Mouse (Mus musculus) forebrain, postnatal 0 days (tissue): ENCODE results near the gene Dab2ip. TPM values are rescaled to one million over a fixed set of nuclear protein-coding genes. Genes with fewer than 3 reads are reported as not detected.

Source experiments
- ATAC-seq: fragments of 200-750 bp; cut with Nextera tagmentation; 2 replicates; pipeline ENCODE4 v1.8.0; 2017; ENCODE audit warnings: mild to moderate bottlenecking, moderate library complexity
- DNase-seq: peaks from one replicate; pipeline ENCODE4 v3.0.0-alpha.2; 2015
- H3K27ac ChIP-seq: fragments of 300-500 bp; sonication (generic); 2 replicates; pipeline ENCODE4 v1.5.1; 2014; ENCODE audit warnings: low read depth, mild to moderate bottlenecking, antibody characterized with exemption, low read length, moderate library complexity, mixed read lengths
- H3K27me3 ChIP-seq: fragments of 300-500 bp; sonication (generic); 2 replicates; pipeline ENCODE4 v1.6.1; 2014; ENCODE audit warnings: mild to moderate bottlenecking, low read length, mixed read lengths; ENCODE audit not compliant: insufficient read depth
- H3K36me3 ChIP-seq: fragments of 300-500 bp; sonication (generic); 2 replicates; pipeline ENCODE4 v1.6.1; 2014; ENCODE audit warnings: mild to moderate bottlenecking, moderate library complexity; ENCODE audit not compliant: insufficient read depth
- H3K4me1 ChIP-seq: fragments of 300-500 bp; sonication (generic); 2 replicates; pipeline ENCODE4 v1.6.1; 2014; ENCODE audit warnings: antibody characterized with exemption; ENCODE audit not compliant: insufficient read depth
- H3K4me2 ChIP-seq: fragments of 300-500 bp; sonication (generic); 2 replicates; pipeline ENCODE4 v1.6.1; 2014; ENCODE audit warnings: low read depth, mild to moderate bottlenecking, moderate library complexity
- H3K4me3 ChIP-seq: fragments of 300-500 bp; sonication (generic); 2 replicates; pipeline ENCODE4 v1.5.1; 2014; ENCODE audit warnings: low read depth, low read length, mixed read lengths
- H3K9ac ChIP-seq: fragments of 300-500 bp; sonication (generic); 2 replicates; pipeline ENCODE4 v1.6.1; 2014; ENCODE audit warnings: mild to moderate bottlenecking
- H3K9me3 ChIP-seq: fragments of 300-500 bp; sonication (generic); 2 replicates; pipeline ENCODE4 v1.6.1; 2016; ENCODE audit warnings: low read length
- CTCF ChIP-seq: sonication (generic); IDR thresholded peaks from 2 replicates; pipeline ENCODE4 v1.5.1; 2016; ENCODE audit warnings: antibody characterized with exemption, control low read depth, low read depth
- WGBS: fragments of 180-500 bp; shearing (Covaris S2); extraction: QIAGEN DNeasy Blood & Tissue Kit; methylation state at CpG from one replicate; pipeline ENCODE4 v1.1.7; 2014; 5-methylcytosine and 5-hydroxymethylcytosine counted together
- polyA plus RNA-seq: library from polyadenylated mRNA; unstranded; fragments of >200 nt; fragmentation: Nextera tagmentation; extraction: Ambion mirVana; gene quantifications from 2 replicates; pipeline ENCODE4 v1.2.1, GENCODE M21; 2015
- total RNA-seq: library from RNA; depleted of rRNA; stranded (reverse); fragments of >200 nt; gene quantifications from 2 replicates; pipeline ENCODE4 v1.2.3, GENCODE M21; 2014

Dab2ip gene
- total and polyA plus RNA-seq, 2 experiments from 2014 or later = 65.4 to 119 TPM

DNA sequence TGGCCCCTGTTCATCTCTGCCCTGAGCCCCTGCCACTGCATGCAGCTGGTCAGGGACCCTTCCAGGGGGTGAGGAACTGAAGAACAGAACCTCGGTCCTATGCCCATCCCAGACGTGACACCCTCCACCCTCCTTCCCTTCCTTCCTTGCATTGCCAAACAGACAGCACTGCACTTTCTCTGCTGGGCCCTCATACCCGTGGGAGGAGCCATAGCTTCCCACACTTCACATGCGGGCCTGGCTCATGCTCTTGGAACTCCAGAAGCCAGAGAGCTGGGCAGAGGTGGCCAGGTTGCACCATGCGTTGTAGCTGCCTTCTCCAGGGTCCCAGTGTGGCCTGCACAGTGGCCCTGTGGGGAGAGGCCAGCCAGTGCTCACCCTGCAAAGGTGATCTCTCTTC lies 170.6 kb downstream of the Dab2ip start:
- 46% methylated on average over 5 of the region's 5 CpGs for WGBS
- TF ChIP-seq CTCF = no peak
- 0 out of 2 replicates have a peak overlapping the region, but pooled peaks have one; percentile 18 for H3K9ac ChIP-seq

DNA sequence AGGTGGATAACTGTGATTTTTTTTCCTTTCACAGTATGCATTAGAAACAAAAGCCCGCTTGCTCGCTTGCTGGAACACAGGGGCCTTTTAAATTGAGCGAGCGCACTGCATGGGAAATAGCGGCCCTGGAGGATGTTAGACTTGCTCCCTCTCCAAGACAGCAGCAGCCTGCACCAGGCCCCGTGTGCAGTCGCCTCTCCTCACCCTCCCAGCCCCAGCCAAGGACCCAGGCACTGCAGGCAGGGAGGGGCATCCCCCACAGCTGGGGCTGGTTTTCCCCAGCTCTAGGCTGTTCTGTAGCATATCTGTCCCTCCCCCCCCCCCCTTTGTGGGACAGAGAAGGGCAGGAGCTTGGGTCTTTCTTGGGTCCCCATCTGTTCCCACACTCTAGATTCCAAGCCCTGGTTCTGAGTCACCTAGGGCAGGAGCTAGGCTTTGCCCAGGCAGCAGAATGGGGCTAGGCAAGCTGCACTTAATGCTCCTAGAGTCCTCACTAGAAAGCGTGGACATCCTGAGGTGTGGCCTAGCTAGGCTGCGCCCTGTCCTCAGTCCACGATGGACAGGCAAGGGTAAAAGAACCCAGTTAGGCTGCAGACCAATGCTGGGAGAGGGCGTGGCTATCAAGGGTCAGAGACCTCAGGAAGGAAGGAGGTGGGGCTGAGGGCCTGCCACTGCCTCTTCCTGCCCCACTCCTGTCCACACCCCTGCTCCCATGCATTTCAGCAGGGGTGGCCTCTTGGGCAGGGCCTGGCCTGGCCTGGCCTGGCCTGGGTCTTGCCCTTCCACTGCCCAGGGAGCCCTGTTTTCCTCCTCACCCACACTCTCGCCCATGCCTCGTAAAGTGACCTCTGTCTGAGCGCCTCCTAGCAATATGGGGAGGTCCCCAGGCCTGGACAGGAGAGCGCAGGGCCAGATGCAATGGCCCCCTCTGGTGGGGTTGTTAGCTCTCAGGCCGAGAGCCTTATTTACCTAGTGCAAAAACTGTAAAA lies 171.3 kb downstream of the Dab2ip start:
- H3K4me3 ChIP-seq = no peak overlapping the region
- ATAC-seq (peak; percentile 30), DNase-seq (no peak)
- no peaks in the 10 kb centered on the region; the same call in 1 of the 2 replicates for H3K4me1 ChIP-seq
- H3K9me3 ChIP-seq = no peaks in the 10 kb centered on the region
- TF ChIP-seq CTCF = peak; percentile 48
- peaks cover 32% of the 10 kb centered on the region for H3K36me3 ChIP-seq
- peak overlapping the region; percentile 18; the same call in 1 of the 2 replicates for H3K9ac ChIP-seq
- WGBS = 46% methylated on average over 16 of the region's 16 CpGs
- no peak overlapping the region for H3K4me2 ChIP-seq
- H3K27me3 ChIP-seq = no peaks in the 10 kb centered on the region
- H3K27ac ChIP-seq = 0 out of 2 replicates have a peak overlapping the region, but pooled peaks have one; percentile 35

More for the DNA sequence above, 170.6 kb downstream of the Dab2ip start:
- H3K27ac ChIP-seq = 0 out of 2 replicates have a peak overlapping the region, but pooled peaks have one; percentile 35
- H3K4me2 ChIP-seq = no peak overlapping the region
- no peaks in the 10 kb centered on the region; the same call in 1 of the 2 replicates for H3K4me1 ChIP-seq
- ATAC-seq = no peak; the same call in 1 of the 2 replicates
- H3K27me3 ChIP-seq = no peaks in the 10 kb centered on the region
- H3K4me3 ChIP-seq = no peak overlapping the region
- no peak for DNase-seq
- H3K36me3 ChIP-seq = peaks cover 34% of the 10 kb centered on the region
- no peaks in the 10 kb centered on the region for H3K9me3 ChIP-seq

DNA sequence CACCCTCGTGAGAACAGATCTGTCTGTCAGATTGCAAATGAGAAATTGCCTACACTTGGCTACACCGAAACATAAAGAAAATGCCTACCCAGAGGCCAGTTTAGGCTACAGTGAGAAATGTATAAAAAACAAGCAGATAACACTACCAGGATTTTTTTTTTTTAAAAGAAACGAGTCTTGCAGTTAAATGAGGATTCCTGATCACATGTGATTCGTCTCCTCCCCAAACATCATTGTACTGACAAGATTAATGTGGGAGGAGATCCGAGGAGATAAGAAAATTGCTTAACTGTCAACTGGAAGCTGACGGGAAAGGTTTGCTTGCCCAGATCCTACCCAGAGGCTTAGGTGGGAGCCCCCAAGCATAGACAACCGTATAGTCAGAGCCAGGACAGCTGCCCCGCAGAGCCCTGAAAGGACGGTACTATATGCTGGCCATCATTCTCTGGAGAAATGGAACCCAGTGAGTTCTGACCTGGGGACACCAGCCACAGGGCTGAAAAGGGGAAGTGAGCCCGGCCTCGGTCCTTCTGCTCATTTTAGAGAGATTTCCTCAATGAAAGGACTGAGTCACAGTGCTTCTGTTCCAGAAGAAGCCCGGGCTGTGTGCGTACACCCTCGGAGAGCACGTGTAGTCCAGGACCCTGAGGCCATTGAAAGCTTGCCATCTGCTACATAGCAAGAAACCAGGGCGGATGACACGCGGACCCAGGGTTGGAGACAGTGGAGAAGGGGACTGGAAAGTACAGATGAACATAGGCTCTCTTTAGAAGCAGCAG lies 173.8 kb downstream of the Dab2ip start:
- Histone ChIP-seq H3K9ac (no peak overlapping the region), H3K27me3 (no peaks in the 10 kb centered on the region), H3K36me3 (peaks cover 25% of the 10 kb centered on the region), H3K4me2 (no peak overlapping the region), H3K4me3 (no peak overlapping the region), H3K9me3 (no peaks in the 10 kb centered on the region), H3K4me1 (no peaks in the 10 kb centered on the region; the same call in 1 of the 2 replicates), H3K27ac (no peak overlapping the region; the same call in 1 of the 2 replicates)
- peak; percentile 44 for ATAC-seq
- TF ChIP-seq CTCF = no peak
- no peak for DNase-seq
- whole genome bisulfite sequencing = 53% methylated on average over 18 of the region's 18 CpGs

DNA sequence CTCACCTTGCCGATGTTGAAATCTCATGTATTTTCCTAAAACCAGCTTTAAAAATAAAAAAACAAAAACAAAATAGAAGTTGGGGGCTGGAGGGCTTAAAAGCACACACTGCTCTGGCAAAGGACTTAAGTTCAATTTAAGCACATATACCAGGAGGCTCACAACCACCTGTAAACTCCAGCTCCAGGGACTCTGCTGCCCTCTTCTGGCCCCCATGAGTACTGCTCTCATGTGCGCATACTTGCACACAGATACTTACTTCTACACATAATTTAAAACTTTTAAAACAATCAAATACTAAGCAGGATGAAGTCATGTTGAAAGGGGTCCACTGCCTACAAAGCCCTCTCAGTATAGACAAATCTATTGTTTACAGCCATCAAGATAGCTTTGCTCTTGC lies 176.9 kb downstream of the Dab2ip start:
- Histone ChIP-seq H3K4me2 (no peak overlapping the region), H3K9me3 (no peaks in the 10 kb centered on the region), H3K4me1 (no peaks in the 10 kb centered on the region), H3K9ac (no peak overlapping the region), H3K27me3 (no peaks in the 10 kb centered on the region), H3K36me3 (no peaks in the 10 kb centered on the region), H3K4me3 (no peak overlapping the region), H3K27ac (no peak overlapping the region)
- WGBS = 96% methylated on average over 2 of the region's 2 CpGs
- TF ChIP-seq CTCF = peak; percentile 51; the same call in 1 of the 2 replicates
- ATAC-seq (no peak), DNase-seq (no peak)

DNA sequence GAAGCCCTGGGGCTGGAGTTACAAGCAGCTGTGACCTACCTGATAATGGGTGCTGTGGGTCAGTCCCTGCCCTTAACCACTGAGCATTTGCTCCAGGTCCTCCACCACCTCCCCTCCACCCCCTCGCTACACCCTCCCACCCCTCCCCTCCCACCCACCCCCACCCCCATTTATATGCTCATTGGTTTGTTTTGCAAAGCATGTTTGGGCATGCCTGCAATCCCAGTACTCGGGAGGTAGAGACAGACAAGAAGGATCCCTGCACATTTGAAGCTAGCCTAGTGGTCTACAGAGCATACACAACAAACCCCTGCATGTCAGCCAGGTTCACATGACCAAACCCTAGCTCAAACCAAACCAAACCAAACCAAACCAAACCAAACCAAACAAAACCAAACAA lies 178.0 kb downstream of the Dab2ip start:
- Histone ChIP-seq H3K36me3 (no peaks in the 10 kb centered on the region), H3K27me3 (no peaks in the 10 kb centered on the region)

DNA sequence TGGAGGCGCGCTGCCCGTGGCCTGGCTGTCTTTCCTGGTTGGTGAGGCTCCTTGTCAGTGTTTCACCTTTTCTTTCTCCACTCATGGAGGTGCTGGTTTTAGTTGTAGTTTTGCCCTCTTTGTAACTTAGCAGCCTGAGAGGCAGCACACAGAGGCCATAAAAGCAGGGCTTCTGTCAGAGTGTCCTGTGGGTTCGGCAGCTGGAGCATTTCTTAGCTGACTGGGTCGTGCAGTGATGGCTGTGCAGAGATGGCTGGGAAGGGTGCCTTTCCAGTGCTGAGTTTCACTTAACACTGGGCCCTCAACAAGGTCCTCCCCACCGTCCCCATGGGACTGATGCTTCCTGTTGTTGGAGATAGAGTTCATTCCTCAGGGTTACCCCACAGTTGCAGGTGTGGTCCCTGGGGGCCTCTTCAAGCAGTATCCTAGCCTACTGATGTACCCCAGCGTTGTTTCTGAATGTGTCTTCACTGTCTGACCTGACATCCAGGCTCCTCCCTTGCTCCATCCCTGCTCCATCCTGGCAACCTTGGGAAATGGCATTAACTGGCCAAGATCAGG lies 179.5 kb downstream of the Dab2ip start:
- TF ChIP-seq CTCF = no peak
- Histone ChIP-seq H3K4me2 (no peak overlapping the region), H3K9me3 (no peaks in the 10 kb centered on the region), H3K4me1 (no peaks in the 10 kb centered on the region), H3K9ac (no peak overlapping the region), H3K36me3 (no peaks in the 10 kb centered on the region), H3K4me3 (no peak overlapping the region), H3K27ac (no peak overlapping the region), H3K27me3 (no peaks in the 10 kb centered on the region)
- DNase-seq (no peak), ATAC-seq (no peak)
- WGBS = 84% methylated on average over 7 of the region's 7 CpGs

More for the DNA sequence above, 178.0 kb downstream of the Dab2ip start:
- Histone ChIP-seq H3K4me2 (no peak overlapping the region), H3K27ac (no peak overlapping the region), H3K9me3 (no peaks in the 10 kb centered on the region), H3K4me1 (no peaks in the 10 kb centered on the region), H3K4me3 (no peak overlapping the region), H3K9ac (no peak overlapping the region)
- no peak for TF ChIP-seq CTCF
- 84% methylated on average over 2 of the region's 2 CpGs for WGBS
- DNase-seq (no peak), ATAC-seq (no peak)
